In genomic region chr13:92611254-92611784, GRCm38 (mm10) we compare ENCODE assay signal across 8 mouse cellular contexts. TPM values are rescaled to one million over a fixed set of nuclear protein-coding genes. Genes with fewer than 3 reads are reported as not detected.
DNase-seq lines count a peak whose midpoint lies in the region; ATAC-seq and TF ChIP-seq lines count a peak whose summit lies in the region.

No protein-coding gene starts in this region.

- DNase-seq in kidney, adult 2 months: no peak
- no peak for DNase-seq in kidney, postnatal 14 days
- DNase-seq in G1E (ENCODE audit: low spot score): peak; percentile 39
- no peak for DNase-seq in limb, embryonic 11.5 days (ENCODE audit: low spot score)
- no peak for DNase-seq in cerebellum, adult 11-12 months
- DNase-seq in kidney, adult 18-20 months: no peak

- H3K27me3 ChIP-seq in kidney, adult 2 months (replicated peaks; ENCODE audit: control insufficient read depth, insufficient read depth, low read length): no peaks in the 10 kb centered on the region
- no peaks in the 10 kb centered on the region for H3K27me3 ChIP-seq in G1E (ENCODE audit: insufficient read depth, low read length)
- no peaks in the 10 kb centered on the region for H3K27me3 ChIP-seq in limb, embryonic 11.5 days (ENCODE audit: control insufficient read depth, insufficient read depth, low read length)
- H3K27me3 ChIP-seq in neural tube, embryonic 12.5 days (replicated peaks): no peaks in the 10 kb centered on the region

- H3K9ac ChIP-seq in limb, embryonic 11.5 days (ENCODE audit: low read length): peak overlapping the region; percentile 66
- peak overlapping the region; percentile 78 for H3K9ac ChIP-seq in neural tube, embryonic 12.5 days

- no peak for TF ChIP-seq CTCF in kidney, adult 2 months (conservative IDR thresholded peaks at IDR 0.05; ENCODE audit: insufficient read depth, insufficient read length, low read depth, low read length)
- no peak for TF ChIP-seq CTCF in G1E (IDR thresholded peaks at IDR 0.05; ENCODE audit: low read depth, low read length)

- WGBS in kidney, adult 2 months: under 1% methylated on average over 43 of the region's 43 CpGs
- WGBS in limb, embryonic 11.5 days: under 1% methylated on average over 43 of the region's 43 CpGs
- WGBS in neural tube, embryonic 12.5 days: under 1% methylated on average over 43 of the region's 43 CpGs

- H3K4me3 ChIP-seq in kidney, adult 2 months (ENCODE audit: insufficient read depth, low read depth, low read length): peak overlapping the region; percentile 66
- peak overlapping the region; percentile 94 for H3K4me3 ChIP-seq in G1E (ENCODE audit: low read depth, low read length)
- H3K4me3 ChIP-seq in limb, embryonic 11.5 days (ENCODE audit: low read depth, low read length): peak overlapping the region; percentile 57
- peak overlapping the region; percentile 74 for H3K4me3 ChIP-seq in neural tube, embryonic 12.5 days

- no peak for TF ChIP-seq POLR2A in kidney, adult 2 months (IDR thresholded peaks at IDR 0.05; ENCODE audit: low read depth, low read length)

- no peak for ATAC-seq in G1E (ENCODE audit: extremely low read depth, insufficient number of reproducible peaks, low FRiP score, poor library complexity, severe bottlenecking)
- ATAC-seq in erythroblast, adult 5-6 weeks (replicated peaks; ENCODE audit: low FRiP score, poor library complexity, severe bottlenecking): peak; percentile 70
- peak; percentile 60 for ATAC-seq in limb, embryonic 11.5 days (ENCODE audit: insufficient number of reproducible peaks, low FRiP score, low TSS enrichment, low read depth)
- ATAC-seq in neural tube, embryonic 12.5 days (ENCODE audit: low FRiP score, low read depth): peak; percentile 64

- H3K4me1 ChIP-seq in kidney, adult 2 months (ENCODE audit: control insufficient read depth, insufficient read depth, low read length): no peaks in the 10 kb centered on the region; the same call in 1 of the 2 replicates
- H3K4me1 ChIP-seq in G1E (ENCODE audit: insufficient read depth, low read depth, low read length): peaks cover 48% of the 10 kb centered on the region
- no peaks in the 10 kb centered on the region for H3K4me1 ChIP-seq in limb, embryonic 11.5 days (ENCODE audit: control insufficient read depth, insufficient read depth, low read length)
- H3K4me1 ChIP-seq in neural tube, embryonic 12.5 days: peaks cover 18% of the 10 kb centered on the region

- no peak overlapping the region for H3K27ac ChIP-seq in kidney, adult 2 months (ENCODE audit: insufficient read depth, low read depth, low read length)
- H3K27ac ChIP-seq in limb, embryonic 11.5 days (replicated peaks; ENCODE audit: low read depth, low read length): peak overlapping the region; percentile 32; the same call in 1 of the 2 replicates
- H3K27ac ChIP-seq in neural tube, embryonic 12.5 days: peak overlapping the region; percentile 43; the same call in 1 of the 2 replicates

- no peaks in the 10 kb centered on the region for H3K9me3 ChIP-seq in G1E (replicated peaks)
- no peaks in the 10 kb centered on the region for H3K9me3 ChIP-seq in limb, embryonic 11.5 days (ENCODE audit: control insufficient read depth, low read length)
- no peaks in the 10 kb centered on the region for H3K9me3 ChIP-seq in neural tube, embryonic 12.5 days

- peak overlapping the region; percentile 71 for H3K4me2 ChIP-seq in limb, embryonic 11.5 days (ENCODE audit: low read depth, severe bottlenecking)
- H3K4me2 ChIP-seq in neural tube, embryonic 12.5 days (replicated peaks): peak overlapping the region; percentile 83

- no peaks in the 10 kb centered on the region for H3K36me3 ChIP-seq in kidney, adult 2 months (ENCODE audit: control insufficient read depth, insufficient read depth, low read length)
- H3K36me3 ChIP-seq in G1E (replicated peaks): peaks cover 17% of the 10 kb centered on the region
- no peaks in the 10 kb centered on the region for H3K36me3 ChIP-seq in limb, embryonic 11.5 days (ENCODE audit: control insufficient read depth, insufficient read depth, low read length)
- no peaks in the 10 kb centered on the region for H3K36me3 ChIP-seq in neural tube, embryonic 12.5 days

RNA-seq across cellular contexts. Expression of gene Serinc5, which starts 0.4 kb away (rescaled TPM):
- polyA plus RNA-seq in kidney, adult 2 months (2012; rRNA removed): 10.4 and 11.1 TPM in 2 replicates
- 27.6 and 43.2 TPM in 2 replicates for total RNA-seq in G1E (2014; fragmentation: Nextera tagmentation)
- 11.9 and 13.2 TPM in 2 replicates for total RNA-seq in G1E (2017)
- 4.8 and 7.1 TPM in 2 replicates for polyA plus RNA-seq in G1E (2012)
- total RNA-seq in erythroblast, adult 5-6 weeks (2015; ENCODE audit: low replicate concordance): 34.7 and 41.3 TPM in 2 replicates
- 42.4 and 50.7 TPM in 2 replicates for total RNA-seq in erythroblast, adult 5-6 weeks (2017; ENCODE audit: low replicate concordance)
- polyA plus RNA-seq in limb, embryonic 11.5 days (2014; fragmentation: Nextera tagmentation; extraction: Ambion mirVana): 7.0 and 7.4 TPM in 2 replicates
- polyA plus RNA-seq in neural tube, embryonic 12.5 days (2016; fragmentation: Nextera tagmentation; extraction: Ambion mirVana): 23.4 and 27.9 TPM in 2 replicates

RNA-seq across cellular contexts. Expression of gene Spz1, which starts 35.3 kb away (rescaled TPM):
- 0.09 and 0.22 TPM in 2 replicates for polyA plus RNA-seq in kidney, adult 2 months (2012; rRNA removed)
- total RNA-seq in G1E (2014; fragmentation: Nextera tagmentation): not detected in 2 replicates
- 0.11 TPM in 1 of 2 replicates, not detected in the other for total RNA-seq in G1E (2017)
- polyA plus RNA-seq in G1E (2012): not detected in 2 replicates
- not detected in 2 replicates for total RNA-seq in erythroblast, adult 5-6 weeks (2015; ENCODE audit: low replicate concordance)
- not detected in 2 replicates for total RNA-seq in erythroblast, adult 5-6 weeks (2017; ENCODE audit: low replicate concordance)
- polyA plus RNA-seq in limb, embryonic 11.5 days (2014; fragmentation: Nextera tagmentation; extraction: Ambion mirVana): not detected in 2 replicates
- polyA plus RNA-seq in neural tube, embryonic 12.5 days (2016; fragmentation: Nextera tagmentation; extraction: Ambion mirVana): not detected in 2 replicates
